Mouse (Mus musculus) E14TG2a.4 (cell line): ENCODE data around the gene Sap30.

ENCODE experiments used
- CTCF ChIP-seq: conservative IDR thresholded peaks from 2 replicates; pipeline ENCODE4 v1.5.1; 2014; ENCODE audit warnings: low read length
- NANOG ChIP-seq: IDR thresholded peaks from 2 replicates; pipeline ENCODE4 v1.6.1; 2014; ENCODE audit warnings: borderline replicate concordance, low read length, mixed read lengths
- POU5F1 ChIP-seq: IDR thresholded peaks from 2 replicates; pipeline ENCODE4 v1.6.1; 2014; ENCODE audit warnings: low read length, borderline replicate concordance

- TF ChIP-seq CTCF (no peak), POU5F1 (no peak), NANOG (no peak)
Measured at GRCm38 (mm10) chr8:57479700-57480099, 8.0 kb downstream of the Sap30 start.
